Mouse (Mus musculus) embryo, embryonic 11.5 days (tissue): ENCODE measurements around the gene Hemk1.

Experiments used
- DNase-seq: peaks from one replicate; pipeline ENCODE4 v3.0.0-alpha.2; 2012; ENCODE audit warnings: low read depth, low spot score

The Hemk1 gene

GRCm38 (mm10) chr9:107343146-107343943 lies 5.2 kb upstream of the Hemk1 start:
- no peak for DNase-seq

GRCm38 (mm10) chr9:107342201-107342709 lies 4.1 kb upstream of the Hemk1 start:
- DNase-seq = no peak

- DNase-seq = no peak
Observed at GRCm38 (mm10) chr9:107340911-107341645, 2.9 kb upstream of the Hemk1 start.

GRCm38 (mm10) chr9:107340267-107340859 lies 2.2 kb upstream of the Hemk1 start, which contains the start of gene 6430571L13Rik:
6430571L13Rik (plus strand) TSS chr9:107340602.
- DNase-seq = peak; percentile 84

- DNase-seq = no peak
Observed at GRCm38 (mm10) chr9:107336386-107336785, 1.8 kb downstream of the Hemk1 start.

- DNase-seq = peak; percentile 24
Observed at GRCm38 (mm10) chr9:107335909-107336308, 2.2 kb downstream of the Hemk1 start.

- no peak for DNase-seq
Observed at GRCm38 (mm10) chr9:107335046-107335445, 3.1 kb downstream of the Hemk1 start.

GRCm38 (mm10) chr9:107334356-107334755 lies 3.8 kb downstream of the Hemk1 start:
- DNase-seq = no peak

GRCm38 (mm10) chr9:107333686-107334085 lies 4.5 kb downstream of the Hemk1 start:
- DNase-seq = no peak

- DNase-seq = no peak
Observed at GRCm38 (mm10) chr9:107330791-107331190, 7.4 kb downstream of the Hemk1 start.

- DNase-seq = no peak
Observed at GRCm38 (mm10) chr9:107327879-107328620, 10.1 kb downstream of the Hemk1 start.

GRCm38 (mm10) chr9:107325904-107326303 lies 12.2 kb downstream of the Hemk1 start:
- no peak for DNase-seq

- DNase-seq = no peak
Observed at GRCm38 (mm10) chr9:107324799-107325561, 13.2 kb downstream of the Hemk1 start.

GRCm38 (mm10) chr9:107323558-107323957 lies 14.6 kb downstream of the Hemk1 start:
- no peak for DNase-seq

GRCm38 (mm10) chr9:107322461-107323050 lies 15.6 kb downstream of the Hemk1 start:
- no peak for DNase-seq

- DNase-seq = no peak
Observed at GRCm38 (mm10) chr9:107315791-107316190, 22.4 kb downstream of the Hemk1 start.

GRCm38 (mm10) chr9:107313926-107314325 lies 24.2 kb downstream of the Hemk1 start:
- no peak for DNase-seq

GRCm38 (mm10) chr9:107312811-107313584 lies 25.2 kb downstream of the Hemk1 start:
- no peak for DNase-seq

- DNase-seq = no peak
Observed at GRCm38 (mm10) chr9:107309600-107309999, 28.6 kb downstream of the Hemk1 start.

GRCm38 (mm10) chr9:107309171-107309570 lies 29.0 kb downstream of the Hemk1 start:
- DNase-seq = no peak
